Mouse (Mus musculus): ENCODE results near the gene Plscr2.

DNA sequence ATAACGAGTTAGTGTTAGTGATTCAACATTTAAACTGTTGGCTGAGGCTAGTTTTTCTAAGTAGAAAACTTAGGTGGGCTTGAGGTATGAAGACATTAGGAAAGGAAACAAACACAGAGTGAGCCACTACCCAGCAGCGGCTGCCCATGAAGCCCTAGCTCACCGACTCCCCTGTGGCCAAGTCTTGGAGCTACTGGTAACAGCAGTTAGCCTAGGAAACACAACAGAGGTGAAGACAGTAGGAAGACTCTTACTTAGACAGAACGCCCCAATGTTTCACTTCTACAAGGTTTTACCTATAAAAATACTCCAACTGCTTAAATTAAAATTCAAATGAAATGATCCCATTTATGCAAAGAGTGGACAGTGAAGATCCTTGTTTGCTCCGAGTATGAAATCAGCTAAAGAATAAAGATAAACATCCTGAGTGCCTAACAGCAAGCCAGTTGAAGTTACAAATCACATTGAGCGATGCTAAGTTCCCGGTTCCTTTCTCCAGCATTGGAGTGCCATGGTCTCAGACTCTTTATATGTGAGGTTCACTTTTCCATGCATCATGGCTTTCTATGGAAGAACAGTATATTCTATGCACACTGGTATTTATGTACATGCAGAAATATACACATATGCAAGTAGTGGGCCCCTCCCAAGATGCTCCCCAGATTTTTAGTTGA lies 26.5 kb upstream of the Plscr2 start:
- TF ChIP-seq POLR2A (IDR thresholded peaks at IDR 0.05; ENCODE audit: borderline replicate concordance, extremely low read depth, low read depth, low read length) (no peak), CTCF (IDR thresholded peaks at IDR 0.05; ENCODE audit: insufficient read depth, low read length) (no peak)

Data from lung, adult 2 months (tissue).